Mouse (Mus musculus) brain, adult 10 weeks (tissue): ENCODE data around the gene Gmds. TPM values are rescaled to one million over a fixed set of nuclear protein-coding genes. Genes with fewer than 3 reads are reported as not detected.

ENCODE experiments used
- polyA plus RNA-seq: library from polyadenylated mRNA; stranded (reverse); fragments of 350-450 nt; fragmentation: Illumina TruSeq; extraction: RNeasy Lipid Tissue Mini Kit (QIAGEN cat#74804); gene quantifications from one replicate; pipeline ENCODE4 v1.2.3, GENCODE M21; 2015; ENCODE audit warnings: low read depth, low replicate concordance

Gene Gmds
- 13.2 TPM for polyA plus RNA-seq

GRCm38 (mm10) chr13:32338513-32339365, at the start of gene Gmds:
TSS of gene Gmds (minus strand) at chr13:32338740.

GRCm38 (mm10) chr13:31806428-31806832, 532.1 kb downstream of the Gmds start, which contains the start of gene Foxc1:
TSS of gene Foxc1 (plus strand) at chr13:31806633.

